Mouse (Mus musculus) bone marrow, adult 2 months (tissue): ENCODE data around the gene Gsap.

Source experiments
- CTCF ChIP-seq: fragments of 200-500 bp; IDR thresholded peaks from 2 replicates; pipeline ENCODE4 v1.5.1; 2011; ENCODE audit warnings: low read length, control low read depth; ENCODE audit not compliant: control insufficient read depth, insufficient read depth
- POLR2A ChIP-seq: fragments of 200-500 bp; IDR thresholded peaks from 2 replicates; pipeline ENCODE4 v1.6.1; 2011; ENCODE audit warnings: low read depth, mild to moderate bottlenecking, control low read depth, low read length, borderline replicate concordance; ENCODE audit not compliant: control insufficient read depth

- TF ChIP-seq CTCF (no peak), POLR2A (no peak)
Measured at GRCm38 (mm10) chr5:21172316-21172715, 13.7 kb upstream of the Gsap start.
